Mouse (Mus musculus) adrenal gland (tissue): ENCODE data around the gene Gm11549.

Experiments used
- intact Hi-C: fragments of 180-260 bp; cut with DNase I; formaldehyde crosslinking; loops from one replicate; pipeline ENCODE4 v1.15.1; 2025

Gm11549 gene

GRCm38 (mm10) chr3:36516196-36516595 is 5.4 kb downstream of the Gm11549 start:
- intact Hi-C loops, result no loop called here

- intact Hi-C loops, result no loop called here
Observed at GRCm38 (mm10) chr3:36511491-36511890, 10.1 kb downstream of the Gm11549 start.

- intact Hi-C loops, result no loop called here
Observed at GRCm38 (mm10) chr3:36505809-36506735, 15.5 kb downstream of the Gm11549 start.

- intact Hi-C loops, result no loop called here
Observed at GRCm38 (mm10) chr3:36505306-36505705, 16.3 kb downstream of the Gm11549 start.

- intact Hi-C loops, result no loop called here
Observed at GRCm38 (mm10) chr3:36501546-36501945, 20.1 kb downstream of the Gm11549 start.

- intact Hi-C loops, result no loop called here
Observed at GRCm38 (mm10) chr3:36500976-36501375, 20.6 kb downstream of the Gm11549 start.

GRCm38 (mm10) chr3:36499418-36499817 is 22.2 kb downstream of the Gm11549 start:
- intact Hi-C loops, result loop anchor here (10.0 kb wide), 1 partner anchor 315 kb away; no protein-coding TSS in a partner anchor

- intact Hi-C loops, result loop anchor here (10.0 kb wide), 1 partner anchor 313 kb away; no protein-coding TSS in a partner anchor
Observed at GRCm38 (mm10) chr3:36498224-36498623, 23.4 kb downstream of the Gm11549 start.

GRCm38 (mm10) chr3:36496746-36497145 is 24.9 kb downstream of the Gm11549 start:
- intact Hi-C loops, result loop anchor here (2.0 to 10.0 kb wide), 2 partner anchors 54 to 312 kb away; no protein-coding TSS in a partner anchor

- intact Hi-C loops, result loop anchor here (2.0 to 10.0 kb wide), 2 partner anchors 53 to 311 kb away; no protein-coding TSS in a partner anchor
Observed at GRCm38 (mm10) chr3:36496273-36496672, 25.3 kb downstream of the Gm11549 start.

- intact Hi-C loops, result loop anchor here (2.0 to 10.0 kb wide), 2 partner anchors 285 to 311 kb away; no protein-coding TSS in a partner anchor
Observed at GRCm38 (mm10) chr3:36495436-36495835, 26.2 kb downstream of the Gm11549 start.

GRCm38 (mm10) chr3:36494613-36495012 is 27.0 kb downstream of the Gm11549 start:
- intact Hi-C loops, result loop anchor here (2.0 to 10.0 kb wide), 2 partner anchors 284 to 310 kb away; no protein-coding TSS in a partner anchor

GRCm38 (mm10) chr3:36493641-36494283 is 27.9 kb downstream of the Gm11549 start:
- intact Hi-C loops, result loop anchor here (2.0 to 10.0 kb wide), 2 partner anchors 283 to 309 kb away; no protein-coding TSS in a partner anchor

GRCm38 (mm10) chr3:36492716-36493391 is 28.8 kb downstream of the Gm11549 start:
- intact Hi-C loops, result loop anchor here (10.0 kb wide), 1 partner anchor 308 kb away; no protein-coding TSS in a partner anchor

- intact Hi-C loops, result loop anchor here (10.0 kb wide), 1 partner anchor 307 kb away; no protein-coding TSS in a partner anchor
Observed at GRCm38 (mm10) chr3:36491535-36491934, 30.1 kb downstream of the Gm11549 start.

- intact Hi-C loops, result no loop called here
Observed at GRCm38 (mm10) chr3:36489590-36489910, 32.1 kb downstream of the Gm11549 start.

GRCm38 (mm10) chr3:36488899-36489589 is 32.6 kb downstream of the Gm11549 start:
- intact Hi-C loops, result no loop called here

- intact Hi-C loops, result no loop called here
Observed at GRCm38 (mm10) chr3:36488367-36488766, 33.2 kb downstream of the Gm11549 start.

GRCm38 (mm10) chr3:36486881-36487280 is 34.7 kb downstream of the Gm11549 start:
- intact Hi-C loops, result no loop called here

- intact Hi-C loops, result no loop called here
Observed at GRCm38 (mm10) chr3:36486176-36486575, 35.4 kb downstream of the Gm11549 start.

GRCm38 (mm10) chr3:36484292-36484691 is 37.3 kb downstream of the Gm11549 start:
- intact Hi-C loops, result no loop called here
